Mouse (Mus musculus): ENCODE data around the gene Zdhhc14. TPM values are rescaled to one million over a fixed set of nuclear protein-coding genes. Genes with fewer than 3 reads are reported as not detected.
A peak's percentile ranks its signal among the peaks of the same experiment; 100 is the strongest.

The Zdhhc14 gene
- polyA plus RNA-seq (2015; fragmentation: Nextera tagmentation; extraction: Ambion mirVana) = 2.5 and 3.3 TPM in 2 replicates

- Histone ChIP-seq H3K9me3 (replicated peaks) (no peaks in the 10 kb centered on the region), H3K4me1 (peaks cover 27% of the 10 kb centered on the region), H3K36me3 (no peaks in the 10 kb centered on the region), H3K9ac (peak within 1 kb of the TSS; percentile 70), H3K4me3 (replicated peaks) (peak within 1 kb of the TSS; percentile 69), H3K27ac (peak within 1 kb of the TSS; percentile 92), H3K4me2 (peak within 1 kb of the TSS; percentile 99), H3K27me3 (peaks cover 32% of the 10 kb centered on the region)
- WGBS = 1% methylated on average over 70 of the region's 70 CpGs
- peak; percentile 93 for ATAC-seq (replicated peaks; ENCODE audit: low FRiP score)
These were observed at the start of gene Zdhhc14 for GRCm38 (mm10) chr17:5491801-5492745. Gene Zdhhc14, plus strand, starts transcription at chr17:5492557.

- 0 out of 2 replicates have a peak, but pooled peaks cover 4% of the 10 kb centered on the region for H3K36me3 ChIP-seq
- no peak overlapping the region for H3K4me3 ChIP-seq (replicated peaks)
- 53% methylated on average over 3 of the region's 3 CpGs for WGBS
- H3K4me2 ChIP-seq = no peak overlapping the region
- H3K4me1 ChIP-seq = peaks cover 18% of the 10 kb centered on the region
- H3K9ac ChIP-seq = no peak overlapping the region
- no peaks in the 10 kb centered on the region for H3K9me3 ChIP-seq (replicated peaks)
- no peak overlapping the region for H3K27ac ChIP-seq
- peaks cover 9% of the 10 kb centered on the region; the same call in 1 of the 2 replicates for H3K27me3 ChIP-seq
- no peak for ATAC-seq (replicated peaks; ENCODE audit: low FRiP score)
These were observed 49.1 kb upstream of the Zdhhc14 start for GRCm38 (mm10) chr17:5443260-5443659.

- ATAC-seq (replicated peaks; ENCODE audit: low FRiP score) = no peak
- peaks cover 9% of the 10 kb centered on the region; the same call in 1 of the 2 replicates for H3K27me3 ChIP-seq
- 54% methylated on average over 5 of the region's 5 CpGs for WGBS
- no peaks in the 10 kb centered on the region for H3K9me3 ChIP-seq (replicated peaks)
- 0 out of 2 replicates have a peak, but pooled peaks cover under 1% of the 10 kb centered on the region for H3K36me3 ChIP-seq
- no peak overlapping the region for H3K9ac ChIP-seq
- H3K4me1 ChIP-seq = peaks cover 14% of the 10 kb centered on the region
- no peak overlapping the region for H3K4me3 ChIP-seq (replicated peaks)
- no peak overlapping the region for H3K4me2 ChIP-seq
- H3K27ac ChIP-seq = no peak overlapping the region
These were observed 48.6 kb upstream of the Zdhhc14 start for GRCm38 (mm10) chr17:5443751-5444150.

- H3K27ac ChIP-seq = no peak overlapping the region
- peaks cover 4% of the 10 kb centered on the region; the same call in 1 of the 2 replicates for H3K27me3 ChIP-seq
- WGBS = 78% methylated on average over 4 of the region's 4 CpGs
- no peak overlapping the region for H3K4me2 ChIP-seq
- no peak for ATAC-seq (replicated peaks; ENCODE audit: low FRiP score)
- H3K9me3 ChIP-seq (replicated peaks) = no peaks in the 10 kb centered on the region
- no peak overlapping the region for H3K9ac ChIP-seq
- no peaks in the 10 kb centered on the region for H3K36me3 ChIP-seq
- no peaks in the 10 kb centered on the region for H3K4me1 ChIP-seq
- H3K4me3 ChIP-seq (replicated peaks) = no peak overlapping the region
These were observed 38.7 kb upstream of the Zdhhc14 start for GRCm38 (mm10) chr17:5453657-5454056.

GRCm38 (mm10) chr17:5463912-5464311 is 28.4 kb upstream of the Zdhhc14 start:
- Histone ChIP-seq H3K4me1 (peaks cover 13% of the 10 kb centered on the region), H3K36me3 (no peaks in the 10 kb centered on the region), H3K27ac (no peak overlapping the region), H3K4me2 (no peak overlapping the region), H3K9me3 (replicated peaks) (no peaks in the 10 kb centered on the region), H3K4me3 (replicated peaks) (no peak overlapping the region), H3K9ac (no peak overlapping the region), H3K27me3 (no peaks in the 10 kb centered on the region)
- WGBS = 58% methylated on average over 2 of the region's 2 CpGs
- no peak for ATAC-seq (replicated peaks; ENCODE audit: low FRiP score)

GRCm38 (mm10) chr17:5466736-5467135 is 25.6 kb upstream of the Zdhhc14 start:
- 37% methylated on average over 8 of the region's 8 CpGs for WGBS
- Histone ChIP-seq H3K27me3 (no peaks in the 10 kb centered on the region), H3K9ac (no peak overlapping the region), H3K27ac (no peak overlapping the region), H3K4me3 (replicated peaks) (no peak overlapping the region), H3K4me1 (peaks cover 13% of the 10 kb centered on the region), H3K4me2 (no peak overlapping the region), H3K36me3 (no peaks in the 10 kb centered on the region), H3K9me3 (replicated peaks) (no peaks in the 10 kb centered on the region)
- 0 out of 2 replicates have a peak, but pooled peaks have one; percentile 25 for ATAC-seq (replicated peaks; ENCODE audit: low FRiP score)

GRCm38 (mm10) chr17:5467177-5467576 is 25.2 kb upstream of the Zdhhc14 start:
- H3K27ac ChIP-seq = no peak overlapping the region
- H3K9ac ChIP-seq = no peak overlapping the region
- H3K27me3 ChIP-seq = no peaks in the 10 kb centered on the region
- H3K9me3 ChIP-seq (replicated peaks) = no peaks in the 10 kb centered on the region
- H3K4me3 ChIP-seq (replicated peaks) = no peak overlapping the region
- no peak overlapping the region for H3K4me2 ChIP-seq
- ATAC-seq (replicated peaks; ENCODE audit: low FRiP score) = 0 out of 2 replicates have a peak, but pooled peaks have one; percentile 52
- WGBS = 29% methylated on average over 4 of the region's 4 CpGs
- H3K36me3 ChIP-seq = no peaks in the 10 kb centered on the region
- H3K4me1 ChIP-seq = peaks cover 13% of the 10 kb centered on the region

- H3K9me3 ChIP-seq (replicated peaks) = no peaks in the 10 kb centered on the region
- 45% methylated on average over 3 of the region's 3 CpGs for WGBS
These were observed 20.1 kb upstream of the Zdhhc14 start for GRCm38 (mm10) chr17:5472268-5472667.

GRCm38 (mm10) chr17:5475960-5476725 is 16.2 kb upstream of the Zdhhc14 start:
- H3K36me3 ChIP-seq = no peaks in the 10 kb centered on the region
- H3K27me3 ChIP-seq = no peaks in the 10 kb centered on the region
- H3K4me1 ChIP-seq = no peaks in the 10 kb centered on the region
- ATAC-seq (replicated peaks; ENCODE audit: low FRiP score) = no peak
- H3K9me3 ChIP-seq (replicated peaks) = no peaks in the 10 kb centered on the region
- no peak overlapping the region for H3K4me3 ChIP-seq (replicated peaks)
- H3K9ac ChIP-seq = no peak overlapping the region
- H3K4me2 ChIP-seq = no peak overlapping the region
- 68% methylated on average over 14 of the region's 14 CpGs for WGBS
- no peak overlapping the region for H3K27ac ChIP-seq

More at GRCm38 (mm10) chr17:5472268-5472667, 20.1 kb upstream of the Zdhhc14 start:
- H3K9ac ChIP-seq = no peak overlapping the region
- H3K4me2 ChIP-seq = no peak overlapping the region
- no peak overlapping the region for H3K27ac ChIP-seq
- H3K4me1 ChIP-seq = no peaks in the 10 kb centered on the region
- no peak overlapping the region for H3K4me3 ChIP-seq (replicated peaks)
- no peak for ATAC-seq (replicated peaks; ENCODE audit: low FRiP score)
- H3K27me3 ChIP-seq = no peaks in the 10 kb centered on the region
- no peaks in the 10 kb centered on the region for H3K36me3 ChIP-seq

- Histone ChIP-seq H3K4me1 (no peaks in the 10 kb centered on the region), H3K36me3 (no peaks in the 10 kb centered on the region), H3K9ac (no peak overlapping the region), H3K27ac (no peak overlapping the region), H3K4me2 (no peak overlapping the region), H3K27me3 (no peaks in the 10 kb centered on the region), H3K9me3 (replicated peaks) (no peaks in the 10 kb centered on the region), H3K4me3 (replicated peaks) (no peak overlapping the region)
- 48% methylated on average over 4 of the region's 4 CpGs for WGBS
- no peak for ATAC-seq (replicated peaks; ENCODE audit: low FRiP score)
These were observed 8.9 kb upstream of the Zdhhc14 start for GRCm38 (mm10) chr17:5483456-5483855.

- H3K4me3 ChIP-seq (replicated peaks) = no peak overlapping the region
- no peak overlapping the region for H3K9ac ChIP-seq
- no peak overlapping the region for H3K27ac ChIP-seq
- no peak overlapping the region for H3K4me2 ChIP-seq
- peaks cover 7% of the 10 kb centered on the region; the same call in 1 of the 2 replicates for H3K27me3 ChIP-seq
- H3K36me3 ChIP-seq = no peaks in the 10 kb centered on the region
- 97% methylated on average over 1 of the region's 1 CpGs for WGBS
- no peaks in the 10 kb centered on the region for H3K9me3 ChIP-seq (replicated peaks)
- no peaks in the 10 kb centered on the region for H3K4me1 ChIP-seq
- no peak for ATAC-seq (replicated peaks; ENCODE audit: low FRiP score)
These were observed 7.7 kb upstream of the Zdhhc14 start for GRCm38 (mm10) chr17:5484663-5485062.

GRCm38 (mm10) chr17:5488156-5488555 is 4.2 kb upstream of the Zdhhc14 start:
- WGBS = 48% methylated on average over 9 of the region's 9 CpGs
- H3K9ac ChIP-seq = no peak overlapping the region

More at GRCm38 (mm10) chr17:5488156-5488555, 4.2 kb upstream of the Zdhhc14 start:
- Histone ChIP-seq H3K4me1 (peaks cover 10% of the 10 kb centered on the region), H3K4me2 (no peak overlapping the region), H3K27me3 (peaks cover 14% of the 10 kb centered on the region), H3K27ac (no peak overlapping the region), H3K4me3 (replicated peaks) (no peak overlapping the region), H3K9me3 (replicated peaks) (no peaks in the 10 kb centered on the region), H3K36me3 (no peaks in the 10 kb centered on the region)
- no peak for ATAC-seq (replicated peaks; ENCODE audit: low FRiP score)

Measured in kidney, embryonic 15.5 days (tissue).